Mouse (Mus musculus) cerebellum, adult 8-10 months (tissue): ENCODE results near the gene Gm5426.
"Not testable (repeated sequence)": the region's sequence is repeated elsewhere in the genome, so short reads cannot be mapped to it uniquely, and the experiment has no call there.

ENCODE experiments used
- DNase-seq: peaks from one replicate; pipeline ENCODE4 v3.0.0; 2022

Gm5426 gene

GRCm38 (mm10) chr10:96139274-96139673 is 2.9 kb downstream of the Gm5426 start:
- not testable (repeated sequence) for DNase-seq

GRCm38 (mm10) chr10:96146578-96146977 is 10.2 kb downstream of the Gm5426 start:
- DNase-seq, result no peak

GRCm38 (mm10) chr10:96148250-96148699 is 11.9 kb downstream of the Gm5426 start:
- peak; percentile 11 for DNase-seq

DNA sequence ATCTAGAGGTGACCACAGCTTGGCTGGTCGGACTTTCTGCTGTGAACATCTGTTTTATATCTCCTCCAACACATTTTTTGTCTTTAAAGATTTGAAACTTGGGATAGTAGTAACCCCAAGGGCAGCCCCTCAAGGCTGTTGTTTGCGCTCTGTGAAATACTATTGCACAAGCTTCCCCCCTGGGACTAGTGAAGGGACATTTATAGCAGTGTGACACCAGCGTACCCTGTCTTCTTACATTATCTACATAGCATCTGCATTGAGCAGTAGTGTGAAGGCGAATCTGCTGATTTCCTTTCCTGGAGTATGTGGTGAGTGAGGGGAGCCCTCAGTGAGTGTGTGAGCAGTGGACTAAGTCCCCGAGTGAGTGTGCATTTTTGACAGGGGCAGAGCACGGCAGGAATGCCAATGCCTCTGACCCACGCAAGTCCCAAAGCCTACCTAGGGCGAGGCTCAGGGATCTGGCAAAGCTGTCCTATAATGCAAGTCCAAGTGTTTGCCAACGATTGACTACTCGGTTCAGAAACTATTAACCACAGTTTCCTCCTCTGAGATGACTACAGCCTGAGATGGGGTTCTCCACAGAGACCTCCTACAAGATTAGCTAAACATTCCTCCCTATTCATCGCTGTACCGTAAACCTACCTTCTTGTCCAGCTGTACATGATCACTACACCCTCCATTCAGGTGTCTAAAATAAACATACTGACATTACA is 14.2 kb downstream of the Gm5426 start:
- no peak for DNase-seq

DNA sequence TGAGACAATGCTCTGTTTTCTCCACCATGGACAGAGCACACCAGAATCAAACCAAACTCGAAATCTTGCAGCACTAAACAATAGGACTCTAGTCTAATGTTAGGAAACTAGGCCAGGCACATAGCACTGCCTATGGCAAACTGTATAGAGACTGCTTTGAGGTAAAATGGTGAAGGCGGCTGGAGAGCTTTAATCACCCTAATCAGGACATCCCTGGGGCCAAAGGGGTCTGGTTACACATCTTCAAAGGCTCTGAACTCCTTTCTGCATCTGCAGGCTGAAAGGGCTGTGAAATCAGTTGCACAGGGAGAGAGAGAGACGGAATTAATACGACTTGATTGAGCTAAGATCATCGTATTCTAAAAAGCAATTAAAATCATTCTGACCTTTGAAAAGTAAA is 16.9 kb downstream of the Gm5426 start:
- DNase-seq, result no peak

DNA sequence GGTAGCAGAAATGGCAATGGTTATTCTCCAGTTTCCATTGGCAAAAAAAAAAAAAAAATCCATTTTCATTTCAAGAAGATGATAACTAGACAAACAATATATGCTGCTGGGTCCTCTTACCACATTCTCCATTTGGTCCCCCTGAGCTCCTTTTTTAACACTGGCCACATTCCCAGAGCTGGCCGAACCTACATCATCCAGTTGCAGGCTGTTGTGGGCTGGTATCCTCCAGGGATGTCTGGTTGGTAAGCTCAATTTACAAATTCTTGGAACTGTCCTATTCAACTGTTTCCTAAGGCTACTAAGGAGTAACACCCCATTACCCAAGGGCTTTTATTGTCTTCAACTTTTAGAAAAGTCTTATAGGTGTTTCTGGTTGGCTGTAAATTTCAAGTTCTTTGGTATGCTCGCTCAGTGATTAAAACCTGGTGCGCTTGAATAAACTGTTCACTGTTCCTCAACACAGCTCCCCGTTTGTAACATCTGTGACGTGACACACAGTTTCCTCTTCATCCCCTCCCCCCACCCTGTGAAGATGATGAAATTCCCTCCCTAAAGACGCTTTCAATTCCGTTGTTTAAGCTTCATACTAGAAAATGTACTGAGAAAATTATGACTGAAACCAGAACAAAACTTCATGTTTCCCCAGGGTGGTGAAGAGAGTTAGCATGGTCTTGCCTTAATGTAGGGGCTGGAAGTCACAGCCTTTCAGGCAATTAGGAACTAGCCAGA is 26.7 kb downstream of the Gm5426 start:
- no peak for DNase-seq

GRCm38 (mm10) chr10:96163791-96164190 is 27.4 kb downstream of the Gm5426 start:
- no peak for DNase-seq

GRCm38 (mm10) chr10:96165260-96165659 is 28.9 kb downstream of the Gm5426 start:
- no peak for DNase-seq

DNA sequence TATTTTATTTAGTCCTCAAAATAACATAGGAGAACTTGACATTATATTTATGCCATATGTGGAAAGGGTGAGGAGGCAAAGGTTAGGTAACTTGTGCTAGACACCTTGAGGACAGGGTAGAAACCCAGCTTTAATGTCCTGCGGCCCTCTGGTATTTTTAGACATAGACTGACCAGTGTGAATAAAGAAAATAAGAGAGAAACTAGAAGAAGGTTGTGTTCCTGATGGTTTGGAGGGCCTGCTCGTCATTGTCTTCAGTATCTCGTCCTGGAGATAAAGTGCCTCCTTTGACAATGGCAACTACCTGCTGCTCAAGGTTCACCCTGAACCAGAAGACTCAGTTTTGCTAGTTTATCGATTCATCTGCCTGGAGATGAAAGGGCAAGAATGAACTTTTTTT is 32.6 kb downstream of the Gm5426 start:
- DNase-seq, result no peak

DNA sequence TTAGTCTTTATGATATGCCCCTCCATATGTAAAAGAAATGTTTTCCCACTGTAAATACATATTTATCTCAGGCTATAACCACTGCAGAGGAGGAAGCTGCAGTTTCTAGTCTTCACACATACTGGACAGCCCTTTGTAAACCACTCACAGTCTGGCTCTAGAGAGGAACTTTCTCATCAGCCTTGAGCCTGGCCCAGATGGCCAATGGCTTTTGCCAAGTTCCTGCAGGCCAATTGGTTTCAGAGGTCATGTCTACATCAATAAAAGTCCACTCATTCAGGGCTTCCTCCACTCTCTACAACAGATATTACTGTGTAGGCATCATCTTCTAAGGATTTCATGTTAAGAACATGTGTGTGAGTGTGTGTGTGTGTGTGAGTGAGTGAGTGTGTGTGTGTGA is 35.1 kb downstream of the Gm5426 start:
- DNase-seq, result peak; percentile 13

GRCm38 (mm10) chr10:96172964-96173363 is 36.6 kb downstream of the Gm5426 start:
- DNase-seq, result no peak

GRCm38 (mm10) chr10:96173771-96174170 is 37.4 kb downstream of the Gm5426 start:
- no peak for DNase-seq

GRCm38 (mm10) chr10:96176916-96177315 is 40.5 kb downstream of the Gm5426 start:
- no peak for DNase-seq

DNA sequence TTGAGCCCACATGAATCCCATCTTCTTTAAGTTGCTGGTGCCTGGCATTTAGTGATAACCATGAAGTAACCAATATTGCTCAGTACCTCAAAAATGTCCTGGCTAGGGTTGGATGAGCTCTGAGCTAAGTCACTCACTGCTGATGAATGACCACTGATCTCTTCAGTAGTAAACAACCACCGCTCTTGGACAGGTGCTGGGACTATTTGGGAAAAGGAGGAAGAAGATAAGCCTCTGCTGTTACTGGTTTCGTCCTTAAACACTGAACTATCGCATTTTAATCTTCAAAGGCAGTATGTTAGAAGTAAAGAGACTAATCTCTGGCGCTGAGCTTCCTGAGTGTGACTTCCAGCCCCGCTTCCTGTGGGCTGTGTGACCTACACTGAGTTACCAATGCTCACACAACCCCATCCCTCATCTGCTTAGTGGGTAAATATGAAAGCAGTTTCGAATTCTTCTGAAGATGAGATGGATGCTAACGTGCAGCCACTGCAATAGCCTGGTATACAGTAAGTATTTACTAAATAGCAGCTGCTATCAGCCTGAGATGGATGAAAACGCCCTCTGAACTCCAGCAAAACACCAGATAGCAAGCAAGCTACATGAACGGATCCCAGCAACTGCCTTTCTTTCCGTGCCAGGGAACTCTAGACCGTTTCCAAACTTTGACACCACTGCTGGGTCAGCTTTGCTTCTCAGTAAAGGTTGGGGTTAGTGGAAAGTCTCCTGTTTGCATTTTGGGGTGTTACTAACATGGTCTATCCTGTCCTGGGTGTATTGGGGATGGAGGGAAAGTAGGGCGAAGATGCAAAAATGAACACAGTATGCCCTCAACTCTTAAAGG is 44.4 kb downstream of the Gm5426 start:
- DNase-seq, result no peak

- no peak for DNase-seq
These were observed 45.0 kb downstream of the Gm5426 start for GRCm38 (mm10) chr10:96181398-96181790.

- no peak for DNase-seq
These were observed 45.7 kb downstream of the Gm5426 start for GRCm38 (mm10) chr10:96181883-96182628.

DNA sequence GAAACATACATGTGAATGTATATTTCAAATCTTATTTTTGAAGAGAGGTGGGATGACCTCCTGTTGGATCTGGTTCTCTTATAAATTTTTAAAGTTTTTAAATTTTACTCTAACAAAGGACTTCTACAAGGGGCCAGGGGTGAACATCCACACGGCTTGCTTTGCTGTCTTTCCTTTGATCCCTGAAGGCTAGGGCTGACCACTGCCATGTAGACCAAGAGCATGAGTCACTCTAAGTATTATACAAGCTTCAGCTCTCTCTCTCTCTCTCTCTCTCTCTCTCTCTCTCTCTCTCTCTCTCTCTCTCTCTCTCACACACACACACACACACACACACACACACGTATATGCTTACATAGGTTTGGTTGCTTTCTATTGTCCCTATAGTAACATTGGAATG is 48.6 kb downstream of the Gm5426 start:
- DNase-seq, result no peak

GRCm38 (mm10) chr10:96185601-96186000 is 49.2 kb downstream of the Gm5426 start:
- DNase-seq, result no peak
